Mouse (Mus musculus) frontal cortex, adult 2 months (tissue): ENCODE measurements at regions not wholly inside any gene's neighbourhood (a gene's known extent, or its start where the extent isn't known, plus 50 kb on each side); places are given as distances from the start of the nearest gene placed in this dataset.
A peak's percentile ranks its signal among the peaks of the same experiment; 100 is the strongest.
"Not testable (repeated sequence)": the region's sequence is repeated elsewhere in the genome, so short reads cannot be mapped to it uniquely, and the experiment has no call there.

Source experiments
- DNase-seq, 2 experiments: peaks; one replicate each; pipeline ENCODE4 v3.0.0; 2022; ENCODE audit warnings: low spot score in 1 of 2; ENCODE audit errors: extremely low spot score in 1 of 2

DNA sequence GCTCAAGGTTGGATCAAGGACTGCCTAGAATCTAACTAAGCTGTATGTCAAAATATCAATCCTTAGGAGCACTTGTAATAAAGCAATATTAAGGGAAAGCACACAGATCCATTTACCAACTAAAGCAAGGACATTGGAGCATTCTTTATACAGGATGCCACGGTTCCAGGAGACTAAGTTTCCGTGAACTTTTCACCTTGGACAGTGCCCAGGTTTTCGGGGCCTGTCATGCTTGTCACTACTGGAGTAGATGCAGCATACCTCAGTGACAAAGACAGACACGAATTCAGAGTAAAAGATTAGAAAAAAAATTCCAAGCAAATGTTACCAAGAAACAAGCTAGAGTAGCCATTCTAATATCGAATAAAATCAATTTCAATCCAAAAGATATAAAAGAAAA, 543.6 kb downstream of the Slitrk5 start:
- not testable (repeated sequence) for DNase-seq

GRCm38 (mm10) chr14:112230461-112230860, 555.6 kb downstream of the Slitrk5 start:
- DNase-seq = peak; percentile 2 to 24

GRCm38 (mm10) chr14:112239529-112239928, 564.6 kb downstream of the Slitrk5 start:
- DNase-seq = no peak

- DNase-seq = peak in 1 of 2 experiments; percentile 13
These were observed 573.3 kb downstream of the Slitrk5 start for GRCm38 (mm10) chr14:112248165-112248564.

DNA sequence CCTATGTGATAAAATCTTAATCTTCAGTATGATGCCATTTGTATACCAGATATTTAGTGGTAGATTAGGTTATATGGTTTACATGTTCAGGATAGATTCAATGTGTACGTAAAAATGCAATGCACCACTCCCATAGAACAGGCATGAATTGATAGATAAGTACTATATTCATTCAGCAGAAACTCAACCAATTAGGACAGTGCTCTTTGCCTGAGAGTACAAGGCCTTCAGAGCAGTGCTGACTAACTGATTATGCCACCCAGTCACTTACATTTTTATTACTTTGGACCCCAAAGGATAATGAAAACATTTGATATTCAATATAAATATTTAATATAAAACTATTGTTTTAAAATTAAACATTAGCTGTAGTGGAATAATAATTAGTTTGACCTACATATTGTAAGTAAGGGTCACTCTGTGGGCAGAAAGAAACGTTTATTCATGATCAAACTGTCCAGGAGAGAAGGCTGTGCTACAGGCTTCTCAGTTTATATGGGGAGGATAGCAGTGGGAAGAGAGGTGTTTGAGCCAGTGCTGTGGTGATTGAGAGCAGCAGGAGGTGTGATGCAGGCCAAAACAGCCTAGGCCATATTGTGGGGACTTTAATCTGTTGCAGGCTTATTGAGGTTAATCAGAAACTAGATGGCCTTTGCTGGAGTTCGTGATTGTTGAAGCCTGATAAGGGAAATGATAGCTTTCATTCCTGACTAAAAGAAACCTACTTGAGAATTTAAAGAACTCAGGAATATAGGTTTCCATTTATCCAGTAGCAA, 623.3 kb downstream of the Slitrk5 start:
- DNase-seq = no peak

DNA sequence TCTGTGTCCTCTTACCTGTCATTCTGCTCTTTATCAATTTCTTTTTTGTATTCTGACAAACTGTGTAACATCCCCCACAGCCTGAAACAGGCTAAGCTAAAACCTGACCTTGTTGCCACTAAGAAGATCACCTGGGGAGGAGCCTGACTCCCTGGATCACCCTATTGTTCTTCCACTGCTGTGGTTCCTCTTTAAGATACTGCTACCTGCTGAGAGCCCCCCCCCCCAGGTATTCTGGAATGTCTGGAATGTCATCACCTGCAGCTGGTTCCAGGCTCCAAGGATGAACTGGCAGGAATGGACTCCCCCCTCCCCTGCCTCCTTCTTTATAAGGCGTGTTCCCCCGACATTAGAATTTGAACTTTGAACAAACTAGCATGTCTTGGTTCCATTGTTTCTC, 650.7 kb downstream of the Slitrk5 start:
- DNase-seq = no peak
